Mouse (Mus musculus) cerebellum, adult 2 months (tissue): ENCODE measurements around the gene Car10.

Experiments
- CTCF ChIP-seq: fragments of 200-500 bp; IDR thresholded peaks from 2 replicates; pipeline ENCODE4 v1.5.1; 2011; ENCODE audit warnings: low read depth, mild to moderate bottlenecking, control low read depth, low read length, moderate library complexity, borderline replicate concordance; ENCODE audit not compliant: insufficient read depth
- POLR2A ChIP-seq: fragments of 200-500 bp; IDR thresholded peaks from 2 replicates; pipeline ENCODE4 v1.6.1; 2011; ENCODE audit warnings: low read length, control low read depth, borderline replicate concordance; ENCODE audit not compliant: insufficient read depth

DNA sequence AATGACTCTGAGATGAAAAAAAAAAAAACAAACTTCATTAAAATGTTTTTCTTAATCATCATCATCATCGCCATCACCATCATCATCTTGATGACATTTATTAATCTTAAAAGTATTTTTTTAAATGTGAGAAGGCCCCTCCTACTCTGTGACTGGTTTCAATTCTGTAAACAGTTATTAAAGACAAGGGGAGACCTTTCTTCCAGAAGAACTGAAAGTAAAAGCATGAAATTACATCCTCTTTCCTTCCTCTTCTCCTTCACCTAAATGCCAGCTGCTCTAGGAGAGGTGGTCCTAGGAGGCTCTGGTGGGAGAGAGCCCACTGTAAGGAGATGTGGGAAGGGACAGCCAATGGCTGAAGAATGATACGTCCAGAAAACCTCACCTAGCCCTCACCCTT, 415.0 kb downstream of the Car10 start:
- TF ChIP-seq POLR2A (no peak), CTCF (no peak)
